Mouse (Mus musculus) forebrain, embryonic 11.5 days (tissue): Measurements from ENCODE around the gene Snrpd3. TPM values are rescaled to one million over a fixed set of nuclear protein-coding genes. Genes with fewer than 3 reads are reported as not detected.
"Not testable (repeated sequence)": the region's sequence is repeated elsewhere in the genome, so short reads cannot be mapped to it uniquely, and the experiment has no call there.

ENCODE experiments used
- ATAC-seq: fragments of 200-750 bp; cut with Nextera tagmentation; replicated peaks from 2 replicates; pipeline ENCODE4 v1.8.0; 2017; ENCODE audit warnings: moderate TSS enrichment; ENCODE audit not compliant: low FRiP score
- DNase-seq: peaks from one replicate; pipeline ENCODE4 v3.0.0-alpha.2; 2017; ENCODE audit warnings: low spot score
- H3K27ac ChIP-seq: fragments of 300-500 bp; sonication (generic); 2 replicates; pipeline ENCODE4 v1.5.1; 2014; ENCODE audit warnings: low read depth, low read length
- H3K27me3 ChIP-seq: fragments of 300-500 bp; sonication (generic); 2 replicates; pipeline ENCODE4 v1.6.1; 2014; ENCODE audit warnings: mild to moderate bottlenecking, low read length, mixed read lengths; ENCODE audit not compliant: control insufficient read depth, insufficient read depth
- H3K36me3 ChIP-seq: fragments of 300-500 bp; sonication (generic); 2 replicates; pipeline ENCODE4 v1.6.1; 2014; ENCODE audit warnings: mild to moderate bottlenecking, low read length, moderate library complexity, mixed read lengths; ENCODE audit not compliant: control insufficient read depth, insufficient read depth
- H3K4me1 ChIP-seq: fragments of 300-500 bp; sonication (generic); replicated peaks from 2 replicates; pipeline ENCODE4 v1.6.1; 2014; ENCODE audit warnings: low read length, mixed read lengths; ENCODE audit not compliant: control insufficient read depth, insufficient read depth
- H3K4me2 ChIP-seq: fragments of 300-500 bp; sonication (generic); 2 replicates; pipeline ENCODE4 v1.6.1; 2014; ENCODE audit warnings: low read depth, mild to moderate bottlenecking, low read length, moderate library complexity, mixed read lengths; ENCODE audit not compliant: severe bottlenecking
- H3K4me3 ChIP-seq: fragments of 300-500 bp; sonication (generic); 2 replicates; pipeline ENCODE4 v1.5.1; 2014; ENCODE audit warnings: low read depth, low read length
- H3K9ac ChIP-seq: fragments of 300-500 bp; sonication (generic); 2 replicates; pipeline ENCODE4 v1.6.1; 2014; ENCODE audit warnings: low read length
- H3K9me3 ChIP-seq: fragments of 300-500 bp; sonication (generic); 2 replicates; pipeline ENCODE4 v1.6.1; 2016; ENCODE audit warnings: low read length, mixed read lengths; ENCODE audit not compliant: control insufficient read depth
- WGBS: fragments of 180-500 bp; shearing (Covaris S2); extraction: QIAGEN DNeasy Blood & Tissue Kit; methylation state at CpG from one replicate; pipeline ENCODE4 v1.1.7; 2014; 5-methylcytosine and 5-hydroxymethylcytosine counted together
- polyA plus RNA-seq: library from polyadenylated mRNA; unstranded; fragments of >200 nt; fragmentation: Nextera tagmentation; extraction: Ambion mirVana; gene quantifications from 2 replicates; pipeline ENCODE4 v1.2.1, GENCODE M21; 2014

Snrpd3 gene
- polyA plus RNA-seq, 1 experiment from 2014 or later, result 261 TPM

DNA sequence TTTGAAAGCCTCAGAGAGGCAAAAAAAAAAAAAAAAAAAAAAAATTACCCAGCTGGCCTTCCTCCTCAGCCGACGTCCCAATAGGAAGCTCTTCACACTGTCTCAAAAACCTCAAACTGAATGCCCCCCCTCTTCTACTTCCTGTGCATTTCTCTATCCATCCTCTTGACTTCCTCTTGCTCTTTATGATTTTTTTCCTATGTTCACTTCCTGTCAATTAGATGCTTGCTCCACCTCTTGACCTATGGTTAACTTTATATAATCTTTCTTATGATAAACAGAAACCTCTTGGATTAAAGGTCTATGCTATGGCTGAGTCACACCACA lies 25.5 kb upstream of the Snrpd3 start:
- WGBS, result 69% methylated on average over 2 of the region's 2 CpGs
- no peak for DNase-seq
- Histone ChIP-seq H3K4me3 (no peak overlapping the region), H3K27ac (no peak overlapping the region), H3K4me2 (no peak overlapping the region), H3K36me3 (no peaks in the 10 kb centered on the region), H3K4me1 (no peaks in the 10 kb centered on the region), H3K9me3 (no peaks in the 10 kb centered on the region), H3K27me3 (no peaks in the 10 kb centered on the region), H3K9ac (no peak overlapping the region)
- no peak for ATAC-seq

DNA sequence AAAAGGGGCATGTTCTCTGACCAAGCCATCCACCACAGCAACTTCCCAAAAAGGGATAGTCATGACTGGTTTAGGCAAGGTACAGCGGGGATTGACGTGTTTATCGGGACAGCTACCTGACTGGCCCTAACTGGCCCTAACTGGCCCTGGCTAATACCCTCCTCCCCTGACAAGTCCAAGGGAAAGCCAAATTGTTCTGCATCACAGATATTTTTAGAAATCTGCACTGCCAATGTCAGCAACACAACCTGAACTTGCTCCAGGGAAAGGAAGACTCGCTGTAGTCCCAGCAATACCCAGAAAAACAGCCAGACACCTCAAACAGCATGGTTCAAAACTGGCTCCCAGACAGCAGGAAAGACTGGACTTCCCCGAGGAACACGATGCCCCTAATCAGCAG lies 22.0 kb upstream of the Snrpd3 start:
- Histone ChIP-seq H3K27me3 (no peaks in the 10 kb centered on the region), H3K4me2 (no peak overlapping the region), H3K27ac (no peak overlapping the region), H3K4me1 (no peaks in the 10 kb centered on the region), H3K4me3 (no peak overlapping the region), H3K9me3 (no peaks in the 10 kb centered on the region), H3K36me3 (no peaks in the 10 kb centered on the region), H3K9ac (no peak overlapping the region)
- WGBS, result 75% methylated on average over 6 of the region's 6 CpGs
- no peak for ATAC-seq
- no peak for DNase-seq

DNA sequence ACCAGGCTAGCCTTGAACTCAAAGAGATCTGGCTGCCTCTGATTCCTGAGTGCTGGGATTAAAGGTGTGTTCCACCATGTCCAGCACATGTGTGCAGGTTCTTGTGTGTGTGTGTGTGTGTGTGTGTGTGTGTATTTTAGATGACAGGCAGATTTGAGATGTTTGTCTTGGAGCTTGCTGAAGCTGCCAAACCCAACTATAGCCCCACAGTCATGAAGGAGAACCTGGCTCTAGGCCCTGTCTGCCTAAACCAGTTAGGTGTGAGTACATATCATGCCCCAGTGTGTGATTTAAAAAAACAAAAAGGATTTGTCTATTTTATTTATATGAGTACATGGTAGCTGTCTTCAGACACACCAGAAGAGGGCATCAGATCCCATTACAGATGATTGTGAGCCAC lies 21.4 kb upstream of the Snrpd3 start:
- DNase-seq, result no peak
- Histone ChIP-seq H3K9me3 (no peaks in the 10 kb centered on the region), H3K36me3 (no peaks in the 10 kb centered on the region), H3K4me1 (no peaks in the 10 kb centered on the region), H3K9ac (no peak overlapping the region), H3K4me2 (no peak overlapping the region), H3K27ac (no peak overlapping the region), H3K4me3 (no peak overlapping the region), H3K27me3 (no peaks in the 10 kb centered on the region)
- no peak for ATAC-seq

DNA sequence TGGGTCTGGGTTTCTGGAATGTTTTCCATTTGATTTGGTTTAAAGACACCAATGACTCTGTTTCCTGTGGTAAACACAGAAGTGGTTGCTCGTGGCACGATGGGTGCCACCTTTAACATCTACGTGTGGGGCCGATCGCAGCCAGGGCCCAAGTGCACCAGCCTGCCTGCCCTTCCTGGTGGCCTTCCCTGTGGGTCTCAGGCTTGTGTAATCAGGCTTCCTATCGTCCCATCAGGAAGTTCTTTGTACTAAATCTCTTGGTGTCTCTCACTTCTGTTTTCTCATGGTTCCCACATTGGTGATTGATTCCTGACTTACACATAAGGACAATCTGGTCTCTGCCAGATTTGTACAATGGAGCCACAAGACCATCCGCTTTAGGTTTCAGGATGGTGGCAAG lies 18.1 kb upstream of the Snrpd3 start:
- H3K9me3 ChIP-seq, H3K36me3 ChIP-seq, H3K27ac ChIP-seq, H3K4me3 ChIP-seq, DNase-seq, H3K27me3 ChIP-seq, ATAC-seq, H3K4me1 ChIP-seq, H3K4me2 ChIP-seq, H3K9ac ChIP-seq: not testable (repeated sequence)
- WGBS, result 89% methylated on average over 7 of the region's 7 CpGs

DNA sequence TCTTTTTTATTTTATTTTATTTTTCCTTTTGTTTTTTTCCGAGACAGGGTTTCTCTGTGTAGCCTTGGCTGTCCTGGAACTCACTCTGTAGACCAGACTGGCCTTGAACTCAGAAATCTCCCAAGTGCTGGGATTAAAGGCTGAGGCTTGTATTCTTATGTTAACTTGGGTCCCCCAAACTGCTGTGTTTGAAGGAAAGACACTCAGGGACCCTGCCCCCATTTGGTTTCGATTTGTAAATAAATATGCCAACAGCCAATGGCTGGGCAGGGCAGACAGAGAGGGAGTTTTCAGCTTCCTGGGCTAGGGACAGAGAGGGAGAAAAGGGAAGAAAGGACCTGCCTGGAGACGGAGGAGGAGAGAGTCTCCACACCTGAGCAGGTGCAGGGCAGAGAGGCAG lies 17.6 kb upstream of the Snrpd3 start:
- Histone ChIP-seq H3K27me3 (no peaks in the 10 kb centered on the region), H3K36me3 (no peaks in the 10 kb centered on the region), H3K4me3 (no peak overlapping the region), H3K4me1 (no peaks in the 10 kb centered on the region), H3K9ac (no peak overlapping the region), H3K4me2 (no peak overlapping the region), H3K9me3 (no peaks in the 10 kb centered on the region), H3K27ac (no peak overlapping the region)
- DNase-seq, result no peak
- 60% methylated on average over 3 of the region's 3 CpGs for WGBS
- ATAC-seq, result no peak

DNA sequence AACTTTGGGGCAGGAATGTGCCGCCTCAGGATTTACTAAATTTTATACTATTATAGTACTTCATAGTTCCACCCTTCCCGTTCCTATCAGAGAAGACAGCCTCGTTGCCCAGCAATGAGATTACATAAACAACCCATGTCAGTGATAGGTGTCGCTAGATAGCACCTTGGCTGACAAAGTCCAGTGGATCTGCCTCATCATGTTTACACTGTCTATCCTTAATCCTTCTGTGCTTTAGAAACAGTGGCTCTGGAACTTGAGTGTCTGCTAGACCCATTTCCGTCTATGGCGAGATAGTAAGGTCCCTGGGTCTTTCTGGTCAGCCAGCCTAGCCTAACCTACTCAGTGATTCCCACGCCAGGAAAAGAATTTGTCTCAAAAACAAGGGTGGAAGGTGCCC lies 17.0 kb upstream of the Snrpd3 start:
- DNase-seq (no peak), ATAC-seq (no peak)
- no peak overlapping the region for H3K4me2 ChIP-seq
- H3K36me3 ChIP-seq, result no peaks in the 10 kb centered on the region
- no peaks in the 10 kb centered on the region for H3K9me3 ChIP-seq
- 77% methylated on average over 7 of the region's 7 CpGs for WGBS
- H3K9ac ChIP-seq, result no peak overlapping the region
- no peaks in the 10 kb centered on the region for H3K27me3 ChIP-seq
- no peak overlapping the region for H3K27ac ChIP-seq
- H3K4me3 ChIP-seq, result no peak overlapping the region
- no peaks in the 10 kb centered on the region for H3K4me1 ChIP-seq

DNA sequence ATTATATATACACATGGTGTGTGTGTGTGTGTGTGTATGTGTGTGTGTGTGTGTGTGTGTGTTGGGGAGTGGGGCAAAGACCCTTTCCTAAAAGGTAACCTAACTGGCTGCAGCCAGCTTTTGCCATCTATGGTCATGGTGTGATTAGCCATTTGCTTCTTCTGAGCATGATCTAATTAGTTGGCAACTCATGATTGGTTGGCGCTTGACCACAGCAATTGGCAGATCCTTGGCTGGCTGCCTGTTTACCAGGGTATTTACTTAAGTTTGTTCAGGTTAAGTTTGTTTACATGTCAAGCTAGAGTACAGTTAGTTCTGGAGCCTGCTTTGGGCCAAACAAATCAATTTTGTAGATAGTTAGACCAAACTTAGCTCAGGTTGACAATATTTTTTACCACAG lies 15.7 kb upstream of the Snrpd3 start:
- H3K36me3 ChIP-seq, result no peaks in the 10 kb centered on the region
- DNase-seq (no peak), ATAC-seq (no peak)
- H3K4me2 ChIP-seq, result no peak overlapping the region
- no peak overlapping the region for H3K9ac ChIP-seq
- no peaks in the 10 kb centered on the region for H3K27me3 ChIP-seq
- WGBS, result 96% methylated on average over 1 of the region's 1 CpGs
- H3K27ac ChIP-seq, result no peak overlapping the region
- H3K4me3 ChIP-seq, result no peak overlapping the region
- H3K9me3 ChIP-seq, result no peaks in the 10 kb centered on the region
- no peaks in the 10 kb centered on the region for H3K4me1 ChIP-seq

DNA sequence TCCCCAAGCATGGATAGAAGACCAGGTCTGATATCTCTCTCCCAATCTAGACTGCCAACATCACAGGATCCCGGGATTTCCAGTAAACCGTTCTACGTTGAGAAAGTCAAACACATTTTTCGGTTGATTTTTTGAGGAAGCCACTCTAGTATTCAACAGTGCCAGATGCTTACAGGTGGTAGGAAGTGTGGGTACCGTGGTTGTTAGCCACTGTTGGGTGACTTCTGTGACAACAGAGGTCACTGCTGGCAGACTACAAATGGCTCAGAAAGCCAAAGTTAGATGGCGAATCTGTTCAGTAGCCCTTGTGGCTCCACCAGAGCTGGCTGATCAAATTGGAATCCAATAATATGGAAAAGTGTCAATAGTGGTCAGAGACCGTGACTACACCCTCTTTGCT lies 13.7 kb upstream of the Snrpd3 start:
- H3K4me3 ChIP-seq, result no peak overlapping the region
- H3K36me3 ChIP-seq, result no peaks in the 10 kb centered on the region; the same call in 1 of the 2 replicates
- no peak overlapping the region for H3K9ac ChIP-seq
- ATAC-seq (no peak), DNase-seq (no peak)
- no peak overlapping the region for H3K4me2 ChIP-seq
- 95% methylated on average over 7 of the region's 7 CpGs for WGBS
- no peaks in the 10 kb centered on the region for H3K27me3 ChIP-seq
- no peak overlapping the region for H3K27ac ChIP-seq
- no peaks in the 10 kb centered on the region for H3K4me1 ChIP-seq
- no peaks in the 10 kb centered on the region for H3K9me3 ChIP-seq

DNA sequence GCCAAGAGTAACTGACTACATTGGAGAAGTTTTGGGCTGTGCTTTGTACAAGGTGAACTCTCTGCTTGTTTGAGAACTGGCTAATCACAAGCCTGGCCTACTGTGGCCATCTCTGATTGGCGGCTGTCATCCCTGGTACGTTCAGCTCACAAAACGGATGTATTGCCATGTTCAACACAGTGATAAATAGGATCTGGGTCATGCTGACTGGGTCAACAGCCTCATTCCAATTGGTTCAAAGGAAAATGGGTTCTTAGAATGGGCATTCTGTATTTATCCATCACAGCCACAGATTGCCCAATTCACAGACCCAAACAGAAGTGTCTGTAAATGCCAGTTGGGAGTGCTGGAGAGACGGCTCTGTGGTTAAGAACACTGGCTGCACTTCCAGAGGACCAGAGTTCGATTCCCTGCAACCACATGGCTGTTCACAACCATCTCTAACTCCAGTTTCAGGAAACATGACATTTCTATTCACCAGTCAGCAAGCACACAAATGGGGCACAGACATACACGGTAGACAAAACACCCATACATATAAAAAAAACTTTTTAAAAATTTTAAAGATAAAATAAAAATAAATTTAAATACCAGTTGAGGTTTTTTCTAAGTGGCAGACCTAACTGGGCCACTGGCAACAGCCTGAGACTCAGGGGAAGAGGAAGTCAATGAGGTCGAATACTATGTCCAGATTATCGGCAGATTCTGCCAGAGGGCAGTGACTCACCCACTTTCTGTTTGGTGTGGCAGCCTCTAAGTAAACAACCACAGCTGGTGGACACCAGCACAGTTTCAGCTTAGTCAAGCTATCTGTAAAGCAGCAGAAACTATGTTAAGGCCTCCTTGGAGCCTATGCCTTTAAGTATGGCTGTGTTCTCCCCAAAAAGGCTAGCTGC lies 12.9 kb upstream of the Snrpd3 start:
- WGBS, result 91% methylated on average over 8 of the region's 8 CpGs

More for the DNA sequence above, 12.9 kb upstream of the Snrpd3 start:
- H3K4me1 ChIP-seq, result no peaks in the 10 kb centered on the region
- DNase-seq (no peak), ATAC-seq (no peak)
- no peak overlapping the region for H3K4me3 ChIP-seq
- no peak overlapping the region for H3K27ac ChIP-seq
- H3K9me3 ChIP-seq, result no peaks in the 10 kb centered on the region
- H3K9ac ChIP-seq, result no peak overlapping the region
- peaks cover 5% of the 10 kb centered on the region; the same call in 1 of the 2 replicates for H3K36me3 ChIP-seq
- H3K4me2 ChIP-seq, result no peak overlapping the region
- H3K27me3 ChIP-seq, result no peaks in the 10 kb centered on the region
